Mouse (Mus musculus) urinary bladder, postnatal 36 days (tissue): Measurements from ENCODE around the gene Fam155a.

Experiments
- DNase-seq, 2 experiments: peaks; one replicate each; pipeline ENCODE4 v3.0.0; 2022; ENCODE audit warnings: low spot score in 2 of 2, mixed read lengths in 1 of 2

Fam155a gene

DNA sequence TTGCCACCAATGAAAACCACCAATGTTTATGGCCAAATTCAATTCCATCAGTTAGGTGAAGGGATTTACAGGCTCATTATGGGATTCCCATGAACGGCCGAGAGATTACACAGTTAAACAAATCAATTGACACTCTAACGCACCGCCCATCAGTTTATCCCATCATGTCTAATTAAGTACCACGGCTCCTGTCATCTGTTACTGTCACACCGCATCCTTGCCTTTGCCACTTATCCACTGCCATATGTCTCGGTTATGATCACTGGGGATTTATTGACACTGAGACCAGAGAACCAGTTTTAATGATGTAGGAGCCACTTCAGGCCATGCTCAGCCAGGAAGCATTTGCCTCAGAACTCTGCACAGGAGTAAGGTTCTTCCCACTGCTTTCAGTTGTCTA, 588.5 kb downstream of the Fam155a start:
- DNase-seq: no peak

DNA sequence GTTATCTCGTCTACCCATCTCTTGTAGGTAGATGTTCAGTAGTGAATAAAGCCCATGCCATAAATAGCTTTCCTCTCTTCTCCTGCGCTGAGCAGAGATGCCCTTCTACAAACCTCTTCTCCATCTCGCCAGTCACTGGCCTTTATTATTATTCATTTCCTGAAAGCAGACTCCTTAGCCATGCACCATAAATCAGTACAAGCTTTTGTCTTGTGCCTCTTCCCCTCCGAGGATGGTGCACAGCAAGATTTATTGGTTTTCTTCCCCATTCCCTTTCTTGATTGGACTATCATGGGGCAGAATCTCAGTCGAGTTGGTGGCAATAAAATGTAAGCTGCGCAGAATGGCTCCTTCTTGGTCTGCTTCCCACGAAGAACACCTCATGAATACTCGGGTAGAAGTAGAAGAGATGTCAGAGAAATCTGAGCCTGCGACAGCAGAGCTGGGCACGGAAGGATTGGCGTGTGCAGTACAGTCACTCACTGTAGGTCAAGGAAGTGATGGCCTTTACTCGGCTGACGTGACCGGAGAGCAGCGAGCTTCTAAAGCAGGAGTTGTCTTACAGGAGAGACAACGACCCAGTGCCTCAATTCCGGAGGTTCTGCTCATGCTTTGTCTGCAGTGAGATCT, 590.2 kb downstream of the Fam155a start:
- DNase-seq: no peak

GRCm38 (mm10) chr8:9176974-9177373, 594.0 kb downstream of the Fam155a start:
- no peak for DNase-seq

DNA sequence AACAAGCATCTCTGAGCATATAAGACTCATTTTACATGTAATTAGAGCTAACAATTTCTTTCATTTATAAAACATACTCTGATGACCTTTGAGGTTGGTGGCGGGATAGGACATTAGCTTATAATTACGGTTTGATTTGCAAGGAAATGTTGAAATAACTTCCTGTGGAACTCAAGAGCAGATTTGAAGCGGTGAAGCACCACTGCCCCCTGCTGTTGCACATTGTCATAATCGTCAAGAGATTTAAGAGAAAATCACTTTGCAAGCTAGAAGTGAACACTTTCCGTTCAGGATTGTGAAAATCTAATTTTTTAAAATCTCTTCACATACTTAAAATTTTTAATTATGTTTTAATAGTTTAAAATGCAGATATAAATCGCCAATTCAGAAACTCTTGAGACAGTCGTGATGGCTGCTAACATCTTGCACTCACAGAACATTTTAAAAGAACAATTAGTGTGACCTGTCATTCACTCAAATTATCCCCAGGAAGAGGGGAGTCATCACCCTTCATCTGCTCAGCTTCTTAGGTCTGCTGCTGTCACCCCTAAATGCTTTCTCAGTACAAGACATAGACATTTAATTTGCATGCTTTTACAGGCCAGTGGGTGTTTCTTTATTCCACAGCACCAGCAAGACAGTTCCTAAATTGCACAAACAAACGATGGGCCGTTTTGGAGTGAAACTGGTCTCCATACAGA, 595.9 kb downstream of the Fam155a start:
- peak; percentile 46 to 59 for DNase-seq

GRCm38 (mm10) chr8:9171848-9172247, 599.1 kb downstream of the Fam155a start:
- peak; percentile 4 to 18 for DNase-seq

- no peak for DNase-seq
Measured at GRCm38 (mm10) chr8:9167995-9168394, 603.0 kb downstream of the Fam155a start.

GRCm38 (mm10) chr8:9161606-9162005, 609.4 kb downstream of the Fam155a start:
- DNase-seq: no peak

DNA sequence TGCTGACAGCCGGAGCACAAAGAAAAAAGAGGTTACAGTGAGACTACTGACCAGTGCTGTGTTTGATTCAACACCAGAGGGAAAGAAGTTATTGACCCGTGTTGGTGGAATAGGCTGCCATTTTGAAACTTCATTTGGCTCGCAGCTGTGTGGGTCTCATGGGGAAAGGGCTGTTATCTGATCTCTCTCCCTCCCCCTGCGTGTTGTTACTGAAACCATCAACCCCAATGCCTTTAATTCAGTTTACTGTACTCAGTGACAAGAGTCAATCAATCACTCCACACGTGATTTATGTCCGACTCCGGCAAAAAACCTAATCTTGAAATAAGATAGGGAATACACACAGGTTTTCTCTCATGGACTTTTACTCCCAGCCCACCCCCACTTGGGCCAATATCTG, 611.6 kb downstream of the Fam155a start:
- no peak for DNase-seq

- DNase-seq: no peak
Measured at GRCm38 (mm10) chr8:9158652-9159051, 612.3 kb downstream of the Fam155a start.

DNA sequence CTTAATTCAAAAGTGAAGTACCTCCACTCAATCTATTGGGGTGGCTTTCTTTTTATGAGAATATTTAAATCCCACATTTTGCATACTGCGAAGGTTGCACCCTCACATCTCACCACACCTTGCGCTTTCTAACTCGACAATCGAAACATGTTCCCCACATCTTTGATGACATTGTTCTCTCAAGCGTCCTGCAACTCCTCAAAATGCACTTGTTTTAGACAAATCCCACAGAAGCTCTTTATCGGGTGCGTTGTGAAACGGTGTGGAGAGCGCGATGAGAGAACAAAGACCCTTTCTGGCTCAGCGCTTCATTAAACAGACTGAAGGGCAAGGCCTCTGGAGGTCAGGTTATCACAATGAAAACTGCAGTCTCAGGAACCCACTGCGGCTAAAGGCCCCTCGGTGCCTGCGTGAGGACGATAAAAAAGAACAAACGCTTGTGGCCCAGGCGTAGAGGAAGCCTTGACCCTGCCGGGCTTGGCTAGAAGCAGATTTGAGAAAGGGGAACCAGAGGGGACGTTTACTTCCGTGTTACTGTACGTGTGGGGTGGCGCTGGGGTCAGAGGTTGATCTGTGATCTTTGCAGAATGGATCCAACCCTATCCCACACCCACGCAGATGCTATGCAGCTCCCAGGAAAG, 613.7 kb downstream of the Fam155a start:
- no peak for DNase-seq
